In genomic region chr3:127696541-127696940, GRCm38 (mm10) we compare ENCODE assay signal across 15 mouse cellular contexts.
A peak's percentile ranks its signal among the peaks of the same experiment; 100 is the strongest.
DNase-seq lines count a peak whose midpoint lies in the region; ATAC-seq and TF ChIP-seq lines count a peak whose summit lies in the region.
"Had no signal": no experiment of that assay in that cellular context is flagged by ENCODE, and none has a peak within 500 bp of the region (broad histone marks: within the 10 kb centered on the region; RNA-seq: fewer than 3 reads in every experiment).

No protein-coding gene starts in this region.

- H3K9ac ChIP-seq in hindbrain, embryonic 11.5 days (ENCODE audit: low read depth, low read length) = no peak overlapping the region
- no peak overlapping the region for H3K9ac ChIP-seq in hindbrain, postnatal 0 days (replicated peaks; ENCODE audit: low read length)
- no peak overlapping the region for H3K9ac ChIP-seq in midbrain, embryonic 12.5 days (replicated peaks)
- H3K9ac ChIP-seq in midbrain, embryonic 14.5 days (replicated peaks; ENCODE audit: low read length) = no peak overlapping the region
- H3K9ac ChIP-seq in forebrain, embryonic 15.5 days (replicated peaks) = no peak overlapping the region
- H3K9ac ChIP-seq in stomach, embryonic 14.5 days (replicated peaks; ENCODE audit: low read depth, low read length) = no peak overlapping the region

- no peak overlapping the region for H3K4me2 ChIP-seq in hindbrain, embryonic 11.5 days (replicated peaks; ENCODE audit: low read depth, low read length)
- no peak overlapping the region for H3K4me2 ChIP-seq in hindbrain, postnatal 0 days (ENCODE audit: low read depth, low read length)
- H3K4me2 ChIP-seq in midbrain, embryonic 12.5 days (replicated peaks) = no peak overlapping the region
- H3K4me2 ChIP-seq in midbrain, embryonic 14.5 days (ENCODE audit: low read length) = no peak overlapping the region
- no peak overlapping the region for H3K4me2 ChIP-seq in forebrain, embryonic 15.5 days (replicated peaks)
- H3K4me2 ChIP-seq in stomach, embryonic 14.5 days (replicated peaks; ENCODE audit: low read depth, low read length) = no peak overlapping the region

- 78% methylated on average over 11 of the region's 11 CpGs for WGBS in hindbrain, embryonic 11.5 days
- WGBS in hindbrain, postnatal 0 days = 69% methylated on average over 11 of the region's 11 CpGs
- WGBS in midbrain, embryonic 12.5 days = 68% methylated on average over 11 of the region's 11 CpGs
- WGBS in midbrain, embryonic 14.5 days = 79% methylated on average over 11 of the region's 11 CpGs
- WGBS in forebrain, embryonic 15.5 days = 29% methylated on average over 11 of the region's 11 CpGs
- WGBS in stomach, embryonic 14.5 days = 68% methylated on average over 11 of the region's 11 CpGs

- ATAC-seq in hindbrain, embryonic 11.5 days (ENCODE audit: low FRiP score) = peak; percentile 23; the same call in 1 of the 2 replicates
- ATAC-seq in hindbrain, postnatal 0 days = no peak
- 0 out of 2 replicates have a peak, but pooled peaks have one; percentile 21 for ATAC-seq in midbrain, embryonic 12.5 days (ENCODE audit: low FRiP score, low read depth)
- no peak for ATAC-seq in midbrain, embryonic 14.5 days (ENCODE audit: low FRiP score, low TSS enrichment)
- ATAC-seq in forebrain, embryonic 15.5 days (replicated peaks) = peak; percentile 41
- ATAC-seq in stomach, embryonic 14.5 days (ENCODE audit: insufficient number of reproducible peaks, insufficient read depth, low FRiP score, low read depth) = peak; percentile 79

- no peak overlapping the region for H3K4me3 ChIP-seq in hindbrain, embryonic 11.5 days (ENCODE audit: low read depth, low read length)
- no peak overlapping the region for H3K4me3 ChIP-seq in hindbrain, postnatal 0 days (ENCODE audit: low read length)
- H3K4me3 ChIP-seq in midbrain, embryonic 12.5 days = no peak overlapping the region
- no peak overlapping the region for H3K4me3 ChIP-seq in midbrain, embryonic 14.5 days (replicated peaks; ENCODE audit: low read depth, low read length)
- no peak overlapping the region for H3K4me3 ChIP-seq in forebrain, embryonic 15.5 days
- H3K4me3 ChIP-seq in stomach, embryonic 14.5 days (ENCODE audit: low read depth, low read length) = no peak overlapping the region
- H3K4me3 ChIP-seq: erythroblast, embryonic 14.5 days; heart, embryonic 10.5 days; left cerebral cortex, adult 2 months; myocyte had no signal

- H3K4me1 ChIP-seq in hindbrain, embryonic 11.5 days (replicated peaks; ENCODE audit: control insufficient read depth, insufficient read depth, low read length) = peaks cover 6% of the 10 kb centered on the region
- peaks cover 2% of the 10 kb centered on the region; the same call in 1 of the 2 replicates for H3K4me1 ChIP-seq in hindbrain, postnatal 0 days (ENCODE audit: insufficient read depth, low read length)
- peaks cover 19% of the 10 kb centered on the region for H3K4me1 ChIP-seq in midbrain, embryonic 12.5 days
- H3K4me1 ChIP-seq in midbrain, embryonic 14.5 days (ENCODE audit: control insufficient read depth, insufficient read depth, low read length) = peaks cover 9% of the 10 kb centered on the region
- H3K4me1 ChIP-seq in forebrain, embryonic 15.5 days = peaks cover 24% of the 10 kb centered on the region
- no peaks in the 10 kb centered on the region for H3K4me1 ChIP-seq in stomach, embryonic 14.5 days (ENCODE audit: control insufficient read depth, insufficient read depth, low read length)

- H3K9me3 ChIP-seq in hindbrain, embryonic 11.5 days (ENCODE audit: control insufficient read depth, low read length) = no peaks in the 10 kb centered on the region
- H3K9me3 ChIP-seq in hindbrain, postnatal 0 days (ENCODE audit: low read length) = no peaks in the 10 kb centered on the region
- no peaks in the 10 kb centered on the region for H3K9me3 ChIP-seq in midbrain, embryonic 12.5 days
- no peaks in the 10 kb centered on the region for H3K9me3 ChIP-seq in midbrain, embryonic 14.5 days (ENCODE audit: control insufficient read depth, low read length)
- no peaks in the 10 kb centered on the region for H3K9me3 ChIP-seq in forebrain, embryonic 15.5 days
- no peaks in the 10 kb centered on the region for H3K9me3 ChIP-seq in stomach, embryonic 14.5 days (ENCODE audit: control insufficient read depth, low read depth, low read length)
- H3K9me3 ChIP-seq: heart, embryonic 10.5 days had no signal

- no peak overlapping the region for H3K27ac ChIP-seq in hindbrain, embryonic 11.5 days (ENCODE audit: low read depth, low read length)
- no peak overlapping the region for H3K27ac ChIP-seq in hindbrain, postnatal 0 days
- H3K27ac ChIP-seq in midbrain, embryonic 12.5 days (replicated peaks) = no peak overlapping the region
- H3K27ac ChIP-seq in midbrain, embryonic 14.5 days (replicated peaks; ENCODE audit: low read depth, low read length) = no peak overlapping the region
- peak overlapping the region; percentile 31; the same call in 1 of the 2 replicates for H3K27ac ChIP-seq in forebrain, embryonic 15.5 days (replicated peaks)
- H3K27ac ChIP-seq in stomach, embryonic 14.5 days (ENCODE audit: low read length) = no peak overlapping the region
- H3K27ac ChIP-seq: heart, embryonic 10.5 days; left cerebral cortex, adult 2 months had no signal

- H3K36me3 ChIP-seq in hindbrain, embryonic 11.5 days (ENCODE audit: control insufficient read depth, insufficient read depth, low read length) = no peaks in the 10 kb centered on the region
- no peaks in the 10 kb centered on the region for H3K36me3 ChIP-seq in hindbrain, postnatal 0 days (ENCODE audit: insufficient read depth, low read length)
- no peaks in the 10 kb centered on the region for H3K36me3 ChIP-seq in midbrain, embryonic 12.5 days
- no peaks in the 10 kb centered on the region for H3K36me3 ChIP-seq in midbrain, embryonic 14.5 days (ENCODE audit: control insufficient read depth, insufficient read depth, low read length)
- no peaks in the 10 kb centered on the region for H3K36me3 ChIP-seq in forebrain, embryonic 15.5 days
- H3K36me3 ChIP-seq in stomach, embryonic 14.5 days (ENCODE audit: control insufficient read depth, insufficient read depth, low read length) = no peaks in the 10 kb centered on the region
- H3K36me3 ChIP-seq: heart, embryonic 10.5 days had no signal

- peaks cover 18% of the 10 kb centered on the region for H3K27me3 ChIP-seq in hindbrain, embryonic 11.5 days (ENCODE audit: control insufficient read depth, insufficient read depth, low read length)
- no peaks in the 10 kb centered on the region; the same call in 1 of the 2 replicates for H3K27me3 ChIP-seq in hindbrain, postnatal 0 days (ENCODE audit: insufficient read depth, low read length)
- peaks cover 78% of the 10 kb centered on the region for H3K27me3 ChIP-seq in midbrain, embryonic 12.5 days
- peaks cover 26% of the 10 kb centered on the region for H3K27me3 ChIP-seq in midbrain, embryonic 14.5 days (ENCODE audit: control insufficient read depth, insufficient read depth, low read length)
- H3K27me3 ChIP-seq in forebrain, embryonic 15.5 days = peaks cover 10% of the 10 kb centered on the region; the same call in 1 of the 2 replicates
- H3K27me3 ChIP-seq in stomach, embryonic 14.5 days (ENCODE audit: control insufficient read depth, insufficient read depth, low read length) = 0 out of 2 replicates have a peak, but pooled peaks cover 4% of the 10 kb centered on the region

- TF ChIP-seq CTCF in hindbrain, postnatal 0 days (IDR thresholded peaks at IDR 0.05; ENCODE audit: low read depth) = no peak

- no peak for DNase-seq in hindbrain, embryonic 11.5 days (ENCODE audit: low spot score)
- no peak for DNase-seq in hindbrain, postnatal 0 days (ENCODE audit: low spot score)
- no peak for DNase-seq in midbrain, embryonic 14.5 days
- DNase-seq in layer of hippocampus, postnatal 14 days (ENCODE audit: low spot score in 2 of 2) = no peak
- no peak for DNase-seq in testis, postnatal 10 days (ENCODE audit: low spot score)
- DNase-seq: adrenal gland, postnatal 25 days; kidney, postnatal 36 days; lung, postnatal 14 days had no signal

Comparison
In these comparisons a context has a peak if more than half of its experiments do, and no peak if none do; other contexts are left out.
1. ATAC-seq: peak in hindbrain, embryonic 11.5 days (single experiment), midbrain, embryonic 12.5 days (single experiment), forebrain, embryonic 15.5 days (single experiment) and stomach, embryonic 14.5 days (single experiment); none in hindbrain, postnatal 0 days (single experiment) and midbrain, embryonic 14.5 days (single experiment).